Mouse (Mus musculus): ENCODE data around the gene Kif1bp.

The Kif1bp gene

DNA sequence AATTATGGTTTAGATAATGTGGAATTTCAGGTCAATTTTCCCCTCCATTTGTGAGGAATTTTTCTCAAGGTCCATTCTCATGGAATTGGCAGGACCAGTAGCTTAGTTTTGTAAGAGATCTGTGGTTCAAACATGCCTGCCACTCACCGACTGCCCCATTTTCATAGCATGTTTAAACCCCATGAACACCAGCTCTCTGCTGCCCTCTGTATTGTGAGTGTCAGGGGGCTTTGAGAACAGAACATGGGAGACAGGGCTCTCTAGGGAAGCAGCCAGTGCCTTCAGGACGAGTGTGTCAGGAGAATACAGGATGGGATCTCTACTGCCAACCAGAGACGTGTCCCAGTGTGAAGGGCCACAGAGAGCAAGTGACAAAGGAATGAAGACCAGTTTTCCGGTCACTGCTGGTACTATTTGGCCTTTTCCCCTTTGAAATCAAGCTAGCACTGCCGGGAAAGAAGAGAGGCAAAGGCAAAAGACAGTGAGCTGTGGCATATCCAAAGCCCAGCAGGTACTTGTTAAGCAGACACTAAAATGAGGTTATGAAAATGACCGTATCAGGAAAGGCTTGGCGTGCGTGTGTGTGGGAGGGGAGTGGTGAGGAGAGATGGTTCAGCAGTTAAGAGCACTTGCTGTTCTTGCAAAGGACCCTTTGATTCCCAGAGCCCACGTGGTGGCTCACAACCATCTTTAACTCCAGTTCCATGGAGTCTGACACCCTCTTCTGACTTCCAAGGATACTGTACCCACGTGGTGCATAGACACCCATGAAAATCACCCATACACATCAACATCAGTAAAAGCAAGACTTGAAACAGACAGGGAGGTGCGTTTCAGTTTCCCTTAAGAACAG lies 22.3 kb downstream of the Kif1bp start:
- DNase-seq = no peak

DNA sequence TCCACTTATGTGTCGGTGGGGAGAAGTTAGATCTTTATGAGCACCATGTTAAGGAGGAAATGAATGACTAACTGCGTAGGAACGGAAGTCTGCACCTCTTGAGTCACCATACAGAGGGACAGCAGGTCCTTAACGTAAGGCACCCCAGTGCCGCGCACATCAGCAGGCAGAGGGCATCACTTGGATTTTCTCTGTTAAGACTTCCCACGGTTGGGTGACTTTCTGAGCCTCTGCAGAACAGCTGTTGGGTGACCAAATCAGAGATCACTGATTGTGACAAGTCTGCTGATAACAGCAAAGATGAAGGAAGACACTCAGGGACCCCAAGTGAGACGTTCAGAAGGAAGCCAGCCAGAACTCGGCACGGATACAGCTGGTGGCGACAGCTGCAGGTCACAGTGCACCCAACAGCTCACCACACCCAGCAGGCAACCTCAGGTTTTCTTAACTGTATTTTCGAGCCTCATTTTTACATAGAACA lies 24.6 kb downstream of the Kif1bp start:
- DNase-seq = no peak

DNA sequence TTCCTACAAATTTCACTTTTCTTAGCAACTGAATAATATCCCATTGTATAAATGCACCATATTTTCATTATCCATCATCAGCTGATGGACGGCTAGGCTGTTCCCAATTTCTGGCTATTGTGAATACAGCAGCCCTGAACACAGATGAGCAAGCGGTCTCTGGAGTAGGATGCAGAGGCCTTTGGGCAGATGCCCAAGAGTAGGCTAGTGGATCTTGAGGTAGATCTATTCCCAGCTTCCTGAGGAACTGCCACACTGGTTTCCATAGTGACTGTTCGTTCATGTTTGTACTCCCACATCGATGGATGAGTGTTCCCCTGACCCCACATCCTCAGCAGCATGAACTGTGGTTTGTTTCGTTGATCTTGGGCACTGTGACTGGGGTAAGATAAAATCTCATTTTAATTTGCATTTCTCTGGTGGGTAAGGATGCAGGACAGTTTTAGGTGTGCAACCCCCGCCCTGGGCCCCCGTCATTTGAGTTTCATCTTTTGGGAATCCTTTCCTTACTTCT lies 27.4 kb downstream of the Kif1bp start:
- no peak for DNase-seq

DNA sequence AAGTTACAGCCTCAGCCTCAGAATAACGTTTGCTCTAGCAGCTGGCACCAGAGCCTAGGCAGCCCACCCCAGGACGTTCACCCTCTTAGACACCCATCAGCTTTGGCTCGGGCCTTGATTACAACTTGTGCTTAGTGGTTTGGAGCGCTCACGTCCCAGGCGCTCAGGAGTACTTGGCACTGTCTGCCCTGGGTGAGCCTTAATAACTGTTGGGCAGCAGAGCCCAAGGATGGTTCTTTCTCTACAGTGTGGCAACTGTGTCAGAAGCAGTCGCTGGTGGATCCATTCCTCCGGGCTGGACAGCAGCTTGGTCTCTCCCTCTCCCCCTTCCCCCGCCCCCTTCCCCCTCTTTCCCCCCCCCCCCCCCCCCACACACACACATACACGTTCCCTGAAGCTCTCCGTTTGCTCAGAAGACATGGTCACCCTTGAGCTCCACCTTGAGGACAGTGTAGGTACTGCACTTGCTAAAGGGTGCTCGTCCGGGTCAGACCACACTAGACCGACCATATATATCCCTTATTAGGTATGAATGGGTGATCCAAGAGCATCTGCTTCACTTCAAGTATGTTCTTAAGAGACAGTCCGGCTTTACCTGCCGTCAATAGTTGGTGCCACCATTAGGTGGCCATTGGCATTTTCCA lies 28.6 kb downstream of the Kif1bp start:
- peak; percentile 73 for DNase-seq

DNA sequence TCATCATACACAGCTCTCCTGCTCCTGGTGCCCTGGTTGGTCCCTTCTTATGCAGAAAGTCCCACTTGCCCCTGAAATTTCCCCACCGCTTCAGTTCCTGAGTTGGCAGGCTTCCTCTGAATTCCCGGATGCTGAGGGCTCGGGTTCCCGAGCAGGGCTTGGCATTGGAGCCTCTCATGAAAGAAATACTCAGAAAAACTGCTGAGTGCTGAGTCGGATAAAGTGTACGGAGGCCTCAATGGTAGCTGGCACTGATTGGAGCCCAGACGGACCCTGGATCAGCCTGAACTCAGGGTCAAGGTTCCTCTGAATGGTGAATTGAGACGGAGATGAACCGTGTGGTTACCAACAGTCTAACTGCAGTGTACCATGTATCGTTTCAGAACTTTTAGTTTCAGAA lies 31.8 kb downstream of the Kif1bp start:
- DNase-seq = peak; percentile 66

DNA sequence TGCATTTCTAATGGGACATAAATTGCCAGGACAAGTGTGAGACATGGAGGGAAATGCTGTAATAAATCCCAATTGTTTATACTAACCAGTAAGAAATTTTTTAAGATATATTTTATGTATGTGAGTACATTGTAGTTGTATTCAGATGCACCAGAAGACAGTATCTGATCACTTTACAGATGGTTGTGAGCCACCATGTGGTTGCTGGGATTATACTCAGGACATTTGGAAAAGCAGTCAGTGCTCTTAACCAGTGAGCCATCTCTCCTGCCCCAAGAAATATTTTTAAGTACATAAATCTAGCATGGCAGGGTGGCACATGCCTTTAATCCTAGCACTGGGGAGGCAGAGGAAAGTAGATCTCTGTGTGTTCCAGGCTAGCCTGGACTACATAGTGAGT lies 32.5 kb downstream of the Kif1bp start:
- DNase-seq = peak; percentile 9

DNA sequence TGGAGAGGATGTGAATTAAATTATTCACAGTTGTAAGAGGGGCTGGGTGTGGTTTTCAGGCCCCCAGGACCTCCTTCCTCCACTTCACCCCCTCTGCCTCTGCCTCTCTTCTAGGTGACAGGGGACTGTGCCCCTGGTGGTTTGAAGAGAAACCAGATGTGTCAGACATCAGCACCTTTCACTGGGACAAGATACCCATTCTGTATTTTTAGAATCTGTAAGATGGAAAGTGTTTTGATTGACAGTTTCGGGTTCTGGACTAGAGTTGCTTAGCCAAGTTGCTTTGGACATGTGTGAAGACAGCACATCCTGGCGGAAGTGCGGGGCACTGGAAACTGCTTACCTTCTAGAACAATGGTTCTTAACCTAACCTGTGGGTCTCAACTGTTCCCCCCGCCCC lies 33.9 kb downstream of the Kif1bp start:
- no peak for DNase-seq

DNA sequence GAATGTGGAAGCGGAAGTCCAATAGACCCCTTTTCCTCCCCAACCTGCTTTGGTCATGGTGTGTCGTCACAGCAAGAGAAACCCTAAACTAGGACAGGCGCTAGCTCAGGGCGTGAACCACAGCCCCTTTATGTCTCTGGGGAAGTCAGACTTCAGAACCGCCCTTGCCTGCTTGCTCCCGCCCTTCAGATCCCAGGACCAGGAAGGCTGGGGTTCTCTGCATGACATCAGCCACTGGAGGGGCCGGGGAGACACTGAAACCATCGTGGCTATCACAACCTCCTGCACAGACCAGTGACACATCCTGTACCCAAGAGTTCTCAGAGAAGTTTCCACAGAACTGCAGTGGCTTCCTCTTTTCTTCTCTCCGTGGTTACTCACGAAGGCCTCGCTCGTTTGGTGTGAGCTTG lies 34.9 kb downstream of the Kif1bp start:
- DNase-seq = peak; percentile 28

DNA sequence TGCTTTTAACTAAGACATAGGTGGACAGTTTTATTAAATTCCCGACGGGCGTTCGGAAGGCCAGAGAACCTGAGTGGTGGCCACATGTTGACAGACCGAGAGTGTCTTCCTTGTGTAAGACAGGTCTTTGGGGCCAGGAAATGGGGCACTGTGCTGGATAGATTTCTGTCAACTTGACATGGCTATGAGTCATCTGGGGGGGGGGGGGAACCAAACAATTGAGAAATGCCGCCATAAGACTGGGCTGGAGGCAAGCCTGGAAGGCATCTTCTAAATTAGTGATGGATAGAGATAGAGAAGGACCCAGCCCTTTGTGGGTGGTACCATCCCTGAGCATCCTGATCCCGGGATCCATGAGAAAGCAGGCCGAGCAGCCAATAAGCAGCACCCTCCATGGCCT lies 35.3 kb downstream of the Kif1bp start:
- DNase-seq = no peak

DNA sequence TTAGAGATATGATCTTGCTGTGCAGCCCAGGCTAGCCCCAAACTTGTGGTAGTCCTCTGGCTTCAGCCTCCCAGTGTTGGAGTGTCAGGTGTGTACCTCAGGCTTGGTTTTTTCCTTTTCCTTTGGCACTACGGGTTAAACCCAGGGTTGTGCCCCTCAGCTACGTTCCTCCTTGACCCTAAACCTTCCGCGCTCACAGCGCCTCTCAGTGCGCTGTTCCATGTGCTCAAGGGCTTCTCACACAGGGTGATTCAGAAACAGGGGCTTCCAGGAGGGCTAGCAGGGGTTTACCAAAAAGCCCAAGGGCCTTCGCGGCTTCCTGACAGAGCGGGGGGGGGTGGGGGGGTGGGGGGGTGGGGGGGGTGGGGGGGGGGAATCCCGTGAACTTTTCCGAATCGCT lies 35.8 kb downstream of the Kif1bp start:
- no peak for DNase-seq

DNA sequence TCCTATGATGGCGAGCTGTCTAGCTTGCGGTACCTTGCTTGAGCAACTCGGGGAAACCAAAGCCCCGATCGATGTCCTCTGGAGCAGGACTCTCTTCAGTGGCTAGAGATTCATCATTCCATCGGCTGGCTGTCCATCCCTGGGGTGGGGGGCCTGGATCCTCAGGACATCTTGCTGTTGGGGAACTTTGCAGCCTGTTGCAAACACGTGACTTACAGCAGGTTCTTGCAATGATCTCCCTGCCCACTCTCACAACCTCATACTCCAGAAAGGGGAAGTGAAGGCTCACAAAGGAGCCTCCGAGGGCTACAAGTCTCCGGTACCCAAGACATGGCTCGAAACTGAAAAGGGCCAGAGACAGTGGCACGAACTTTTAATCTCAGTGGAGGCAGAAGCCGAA lies 36.8 kb downstream of the Kif1bp start:
- no peak for DNase-seq

DNA sequence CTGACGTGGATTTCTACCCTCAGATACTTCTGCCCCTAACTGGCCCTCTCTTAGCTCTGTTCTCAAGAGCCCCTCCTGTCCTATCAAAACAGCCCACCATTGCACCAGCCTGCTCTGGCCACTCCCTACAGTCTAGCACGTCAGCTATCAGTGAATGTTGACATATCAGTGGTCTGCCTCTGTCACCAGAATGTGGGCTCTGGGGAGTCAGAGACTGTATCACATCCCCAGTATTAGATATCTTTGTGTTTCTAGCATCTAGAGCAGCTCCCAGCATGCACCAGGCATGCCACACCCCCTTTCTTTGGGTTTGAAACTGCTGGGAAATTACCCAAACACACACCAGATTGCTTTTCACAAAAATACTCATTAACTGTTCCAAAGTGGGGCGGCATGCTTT lies 37.5 kb downstream of the Kif1bp start:
- DNase-seq = no peak

DNA sequence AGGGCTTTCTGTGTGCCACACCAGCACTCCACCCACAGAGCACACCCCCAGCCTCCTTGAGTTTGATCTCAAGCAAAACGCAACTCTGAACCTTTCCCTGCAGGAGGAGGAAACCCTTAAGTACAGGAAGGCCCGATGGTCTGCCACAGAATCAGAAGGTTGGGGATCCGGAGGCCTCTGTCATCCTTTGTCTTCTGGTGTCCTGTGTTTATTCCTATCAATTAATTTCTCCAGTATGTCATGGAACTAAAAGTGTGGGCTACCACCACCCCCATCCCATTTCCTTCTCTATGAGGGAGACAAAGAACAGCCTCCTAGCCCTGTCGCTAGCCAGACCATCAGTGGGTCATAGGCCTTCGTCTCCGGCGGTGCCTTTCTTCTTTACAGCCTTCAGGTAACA lies 43.7 kb downstream of the Kif1bp start:
- DNase-seq = no peak

DNA sequence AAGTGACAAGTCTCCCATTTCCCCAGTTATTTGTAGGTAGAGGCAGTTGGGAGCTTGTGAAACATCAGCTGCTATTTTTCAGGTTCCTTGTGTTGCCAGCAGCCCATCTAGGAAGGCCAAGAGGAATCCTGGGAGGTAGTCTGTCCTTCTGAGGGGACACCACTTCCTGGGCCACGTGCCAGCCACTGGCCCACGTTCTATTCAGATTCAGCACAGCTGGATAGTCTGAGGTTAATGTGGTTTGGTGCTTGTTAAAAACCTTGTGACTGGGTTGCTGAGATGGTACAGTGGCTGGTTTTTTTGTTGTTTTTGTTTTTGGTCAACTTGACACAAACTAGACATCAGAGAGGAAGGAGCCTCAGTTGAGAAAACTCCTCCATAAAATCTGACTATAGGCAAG lies 45.4 kb downstream of the Kif1bp start:
- no peak for DNase-seq

DNA sequence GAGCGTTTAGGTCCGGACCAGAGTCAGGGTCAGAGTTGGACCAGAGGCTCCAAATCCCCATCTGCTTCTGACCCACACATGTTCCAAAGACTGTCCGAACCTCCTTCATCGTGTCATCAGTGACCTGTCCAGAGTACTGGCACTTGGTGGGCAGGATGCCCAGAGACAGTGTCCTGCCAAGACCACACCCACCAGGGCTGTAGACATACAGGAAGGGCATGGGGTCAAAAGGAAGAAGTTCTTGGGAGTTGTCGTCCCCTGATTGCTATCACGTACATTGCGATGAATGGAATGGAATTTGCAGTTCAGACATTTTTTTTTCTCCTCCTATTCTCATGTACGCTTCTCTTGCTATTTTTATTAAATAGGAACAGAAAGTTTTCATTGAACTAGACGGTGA lies 48.1 kb downstream of the Kif1bp start:
- DNase-seq = peak; percentile 80

DNA sequence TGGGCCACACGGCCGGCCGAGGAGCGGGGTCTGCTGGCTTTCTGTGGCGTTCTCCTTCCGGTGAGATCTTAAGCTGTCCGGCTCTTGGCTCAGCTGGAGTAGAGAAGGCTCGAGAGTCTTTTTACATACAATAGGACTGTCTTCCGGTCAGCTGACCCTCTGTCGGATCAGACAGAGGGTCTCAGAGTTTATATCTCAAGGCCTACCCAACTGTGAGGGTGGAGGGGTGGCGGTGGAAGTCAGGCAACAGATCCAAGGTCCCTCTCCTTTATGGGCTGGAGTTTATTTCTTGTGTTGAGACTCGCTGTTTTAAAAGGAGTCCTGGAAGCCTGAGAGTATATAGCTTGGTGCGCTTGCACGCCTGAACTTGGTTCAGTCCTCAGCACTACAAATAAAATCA lies 50.9 kb downstream of the Kif1bp start, which contains the start of gene Srgn:
Gene Srgn (minus strand): TSS at position 101 of the 400 bp plus-strand sequence.
- DNase-seq = no peak

DNA sequence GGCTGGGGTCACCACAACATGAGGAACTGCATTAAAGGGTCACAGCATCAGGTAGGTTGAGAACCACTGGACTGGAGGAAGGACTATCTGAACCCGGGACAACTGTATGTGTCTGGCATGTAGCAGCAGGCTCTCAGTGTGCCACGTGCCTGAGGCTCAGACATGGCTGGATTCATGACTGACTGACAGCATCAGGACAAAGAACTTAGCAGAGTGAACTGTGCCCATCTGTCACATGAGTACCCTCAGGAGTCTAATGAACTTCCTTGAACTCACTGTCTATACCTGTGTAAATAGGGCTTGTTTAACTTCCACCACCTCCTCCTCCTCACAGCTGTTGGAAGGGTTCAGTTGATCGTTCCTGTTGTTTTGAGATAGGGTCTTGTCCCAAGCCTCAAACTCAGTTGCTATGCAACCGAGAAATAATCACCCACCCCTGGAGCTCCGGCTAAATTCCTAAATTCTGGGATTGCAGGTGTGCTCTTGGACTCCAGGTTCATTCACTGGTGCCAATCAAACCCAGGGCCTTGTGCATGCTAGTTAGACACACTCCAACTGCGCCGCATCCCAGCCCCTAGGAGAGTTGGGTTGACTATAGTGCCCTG lies 55.8 kb downstream of the Kif1bp start:
- DNase-seq = no peak

DNA sequence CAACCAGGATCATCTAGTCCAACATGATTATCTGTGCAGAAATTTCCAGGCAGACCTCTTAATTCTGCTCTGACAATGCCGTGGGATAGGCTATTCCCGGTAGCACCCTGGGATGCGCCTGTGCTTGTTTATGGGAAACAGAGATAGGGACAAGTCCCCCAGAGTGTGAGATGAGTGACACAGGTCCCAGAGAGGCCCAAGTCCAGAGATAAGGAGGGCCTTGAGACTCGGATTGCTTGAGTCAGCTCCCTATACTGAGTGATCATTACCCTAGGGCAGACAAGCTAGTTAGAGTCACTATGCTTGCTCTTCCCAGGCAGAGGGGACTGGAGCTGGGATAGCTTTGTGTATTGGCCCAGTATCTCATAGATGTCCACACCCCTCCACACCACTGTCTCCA lies 56.5 kb downstream of the Kif1bp start:
- DNase-seq = no peak

DNA sequence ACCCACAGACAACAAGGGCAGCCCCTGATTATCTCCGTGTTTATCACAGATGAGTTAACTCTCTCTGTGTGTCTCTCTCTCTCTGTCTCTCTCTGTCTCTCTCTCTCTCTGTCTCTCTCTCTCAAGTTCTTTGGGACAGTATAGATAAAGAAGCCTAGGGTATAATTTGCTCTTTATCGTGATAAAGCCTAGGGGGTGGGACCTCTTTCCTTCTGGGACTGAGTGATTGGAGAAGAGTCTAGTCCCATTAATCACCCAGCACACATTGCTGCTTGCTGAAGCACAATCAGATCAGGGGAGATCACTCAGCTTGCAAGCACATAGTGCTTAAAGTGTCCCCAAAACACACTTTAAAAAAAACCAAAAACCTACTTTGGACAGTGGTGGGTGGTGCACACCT lies 57.3 kb downstream of the Kif1bp start:
- DNase-seq = no peak

DNA sequence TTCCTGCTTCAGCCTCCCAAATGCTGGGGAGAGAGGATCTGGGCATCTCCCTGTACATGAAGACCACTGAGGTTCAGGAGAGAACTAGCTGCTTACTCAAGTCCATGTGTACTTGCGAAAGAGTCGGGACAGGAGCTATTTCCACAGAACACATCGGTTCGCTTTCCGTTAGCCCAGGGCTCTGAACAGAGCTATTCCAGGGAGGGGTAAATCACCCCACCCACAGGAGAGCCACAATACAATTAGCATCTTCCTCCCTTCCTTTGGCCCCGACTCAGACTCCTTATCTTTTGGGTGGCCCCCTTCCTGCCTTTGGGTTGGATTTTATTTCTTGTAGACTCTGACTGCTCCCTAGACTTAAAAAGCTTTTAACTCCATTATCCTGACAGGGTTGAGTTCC lies 60.7 kb downstream of the Kif1bp start:
- no peak for DNase-seq

DNA sequence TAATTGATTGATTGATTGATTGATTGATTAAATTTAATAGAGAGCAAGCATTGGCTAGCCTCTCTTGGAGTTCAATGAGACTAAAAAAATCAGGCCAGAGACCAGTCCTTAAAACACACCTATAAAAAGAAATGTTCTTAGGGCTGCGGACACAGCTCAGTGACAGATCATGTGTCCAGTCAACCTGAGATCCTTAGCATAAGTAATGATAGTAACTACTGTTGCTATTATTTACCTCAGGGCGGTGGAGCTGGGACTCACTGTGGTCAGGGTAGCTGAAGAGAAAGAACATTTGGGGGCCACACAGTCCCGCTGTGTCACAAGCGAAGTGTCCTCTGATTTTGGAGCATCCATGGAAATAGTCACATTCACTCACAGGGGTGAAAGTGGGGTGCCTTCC lies 65.4 kb downstream of the Kif1bp start:
- no peak for DNase-seq

DNA sequence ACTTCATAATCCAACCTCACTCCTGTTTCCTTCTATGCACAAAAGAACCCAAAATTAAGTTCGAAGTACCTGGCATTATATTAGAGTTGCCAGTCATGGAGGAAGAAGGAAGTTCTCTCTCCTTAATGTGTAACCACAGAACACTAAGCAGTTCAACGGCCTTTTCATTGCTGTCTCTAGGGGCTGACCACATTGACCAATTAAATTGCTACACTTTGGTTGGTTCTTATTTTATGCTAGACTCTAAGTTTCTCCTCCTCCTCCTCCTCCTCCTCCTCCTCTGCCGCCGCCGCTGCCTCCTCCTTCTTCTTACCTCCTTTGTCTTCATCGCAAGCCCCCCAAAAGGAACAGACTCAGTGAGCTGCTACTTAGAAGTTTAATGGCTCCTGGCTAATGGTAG lies 66.7 kb downstream of the Kif1bp start:
- no peak for DNase-seq

DNA sequence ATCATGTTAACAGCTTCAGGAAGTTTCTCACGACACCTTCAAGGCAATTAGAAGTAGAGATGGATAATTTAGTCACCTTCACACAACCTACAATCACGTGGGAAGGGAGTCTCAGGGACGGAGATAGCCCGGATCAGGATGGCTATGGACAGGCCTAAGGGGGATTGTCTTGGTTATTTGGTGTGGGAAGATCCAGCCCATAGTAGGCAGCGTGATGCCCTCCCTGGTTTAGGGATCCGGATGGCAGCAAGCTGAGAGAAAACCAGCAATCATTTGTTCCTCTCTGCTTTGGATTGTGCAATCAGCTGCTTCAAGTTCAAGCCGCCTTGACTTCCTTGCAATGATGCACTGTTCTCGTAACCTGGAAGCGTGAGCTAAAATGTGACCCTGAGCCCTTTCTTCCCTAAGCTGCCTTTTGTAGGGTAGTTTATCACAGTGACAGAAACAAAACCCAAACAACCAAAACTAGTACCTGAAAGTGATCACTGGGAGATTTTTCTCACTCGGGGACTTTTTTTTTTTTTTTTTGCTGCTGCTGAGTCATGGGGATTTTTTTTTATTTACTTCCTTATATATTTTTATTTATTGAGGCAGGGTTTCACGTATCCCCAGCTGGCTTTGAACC lies 69.1 kb downstream of the Kif1bp start:
- DNase-seq = no peak
